Comparison of ENCODE assay signal across 16 mouse cellular contexts in genomic region chr6:91914011-91914410, GRCm38 (mm10). TPM values are rescaled to one million over a fixed set of nuclear protein-coding genes. Genes with fewer than 3 reads are reported as not detected.
"Had no signal": no experiment of that assay in that cellular context is flagged by ENCODE, and none has a peak within 500 bp of the region (broad histone marks: within the 10 kb centered on the region; RNA-seq: fewer than 3 reads in every experiment).

No protein-coding gene starts in this region.

- H3K9ac ChIP-seq: lung, embryonic 14.5 days; midbrain, embryonic 13.5 days; midbrain, embryonic 15.5 days; neural tube, embryonic 12.5 days had no signal

- H3K27ac ChIP-seq: macrophage; midbrain, embryonic 13.5 days; midbrain, embryonic 15.5 days; neural tube, embryonic 12.5 days had no signal

- H3K27me3 ChIP-seq: midbrain, embryonic 13.5 days; midbrain, embryonic 15.5 days; neural tube, embryonic 12.5 days had no signal

- H3K4me1 ChIP-seq: midbrain, embryonic 13.5 days; midbrain, embryonic 15.5 days; neural tube, embryonic 12.5 days had no signal

- DNase-seq: lung, adult 18-20 months; lung, embryonic 14.5 days; lung, postnatal 10 days; right cerebral cortex, postnatal 14 days; right cerebral cortex, postnatal 4 days; spleen, adult 18-20 months; thymus, adult 18-20 months; thymus, postnatal 14 days; thymus, postnatal 36 days had no signal

- H3K4me3 ChIP-seq: megakaryocyte, embryonic 14.5 days; midbrain, embryonic 13.5 days; midbrain, embryonic 15.5 days; neural tube, embryonic 12.5 days had no signal

- H3K36me3 ChIP-seq: midbrain, embryonic 13.5 days; midbrain, embryonic 15.5 days; neural tube, embryonic 12.5 days had no signal

RNA-seq across cellular contexts. Expression of gene 4930590J08Rik, which starts 11.4 kb away (rescaled TPM):
- total RNA-seq: monocyte, adult 5-6 weeks had no signal
- polyA plus RNA-seq: liver, embryonic 16.5 days had no signal
